Mouse (Mus musculus) right cerebral cortex, postnatal 36 days (tissue): ENCODE data around the gene Il4.
A peak's percentile ranks its signal among the peaks of the same experiment; 100 is the strongest.

ENCODE experiments used
- DNase-seq, 2 experiments: peaks; one replicate each; pipeline ENCODE4 v3.0.0; 2022; ENCODE audit warnings: low spot score in 2 of 2, mixed read lengths in 1 of 2

The Il4 gene

GRCm38 (mm10) chr11:53624124-53624523 is 5.7 kb upstream of the Il4 start:
- no peak for DNase-seq

DNA sequence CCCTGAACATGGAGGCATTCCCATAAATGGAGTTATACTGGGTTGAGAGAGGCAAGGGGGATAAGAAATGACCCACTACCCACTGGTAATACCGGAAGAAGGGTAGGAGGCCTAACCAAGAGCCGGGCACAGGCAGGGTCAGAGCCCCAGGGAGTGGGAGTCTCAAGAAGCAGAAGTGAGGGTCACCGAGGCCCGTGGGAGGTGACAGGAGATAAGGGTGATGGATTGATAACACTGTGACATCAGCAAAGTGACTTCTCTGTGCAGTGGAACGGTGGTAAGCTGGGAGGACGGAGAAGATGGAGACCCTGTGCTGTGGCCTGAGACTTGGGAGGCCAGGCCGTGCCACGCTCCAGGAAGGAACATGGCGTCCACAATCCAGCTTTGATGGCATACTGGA is 5.1 kb upstream of the Il4 start:
- no peak for DNase-seq

- no peak for DNase-seq
Measured at GRCm38 (mm10) chr11:53622440-53622806, 4.0 kb upstream of the Il4 start.

DNA sequence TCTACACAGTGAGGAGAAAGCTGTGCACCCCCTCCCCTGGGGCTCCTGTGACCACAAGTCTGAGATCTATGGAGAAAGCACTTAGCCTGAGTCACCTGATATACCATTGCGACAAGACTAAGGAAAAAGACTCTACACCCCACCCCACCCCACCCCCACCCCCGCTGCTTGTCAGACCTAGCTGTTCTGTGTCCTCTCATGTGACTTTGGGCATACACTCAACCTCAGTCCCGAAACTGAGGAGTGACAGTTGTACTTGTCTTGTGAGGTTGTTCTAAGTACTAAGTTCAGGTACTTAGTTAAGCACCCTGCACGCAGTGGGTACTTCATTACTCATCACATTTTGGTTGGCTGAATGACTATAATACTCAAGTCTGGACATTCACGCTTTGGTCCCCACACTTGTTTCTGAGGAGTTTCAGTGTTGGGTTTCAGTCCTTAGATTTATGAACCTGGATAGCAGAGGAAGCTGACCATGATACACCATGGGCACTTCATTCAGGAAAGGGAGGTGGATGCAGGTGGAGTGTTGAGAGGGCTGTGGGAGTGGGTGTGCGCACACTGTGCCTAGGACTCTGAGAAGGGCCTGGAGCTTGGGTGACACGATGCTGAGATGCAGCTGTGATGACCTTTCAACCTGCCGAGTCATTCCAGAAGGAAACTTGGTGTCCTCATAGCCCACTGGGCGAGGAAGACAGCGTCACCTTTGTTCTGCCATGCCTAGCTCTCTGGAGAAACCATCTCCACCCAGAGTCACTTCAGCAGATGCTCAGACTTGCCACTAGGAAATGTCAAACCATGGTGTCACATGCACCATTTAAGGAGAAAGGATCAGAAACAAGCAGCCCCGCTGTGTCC is 3.3 kb upstream of the Il4 start:
- DNase-seq: no peak

DNA sequence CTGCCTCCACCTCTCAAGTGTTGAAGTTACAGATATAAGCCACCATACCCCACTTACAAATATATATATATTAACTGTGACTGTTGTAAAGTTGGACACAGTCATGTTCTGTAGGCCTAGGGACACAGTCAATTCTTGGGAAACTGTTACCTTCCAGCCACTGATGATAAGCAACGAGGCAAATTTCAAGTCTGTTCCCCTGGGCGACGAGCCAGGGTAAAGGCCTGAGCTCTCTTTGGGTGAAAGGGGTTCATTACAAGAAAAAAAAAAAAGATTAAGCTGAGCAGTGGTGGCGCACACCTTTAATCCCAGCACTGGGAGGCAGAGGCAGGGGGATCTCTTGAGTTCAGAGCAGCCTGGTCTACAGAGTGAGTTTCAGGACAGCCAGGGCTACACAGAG is 1.6 kb upstream of the Il4 start:
- no peak for DNase-seq

- no peak for DNase-seq
Measured at GRCm38 (mm10) chr11:53619428-53619827, 959 bp upstream of the Il4 start.

DNA sequence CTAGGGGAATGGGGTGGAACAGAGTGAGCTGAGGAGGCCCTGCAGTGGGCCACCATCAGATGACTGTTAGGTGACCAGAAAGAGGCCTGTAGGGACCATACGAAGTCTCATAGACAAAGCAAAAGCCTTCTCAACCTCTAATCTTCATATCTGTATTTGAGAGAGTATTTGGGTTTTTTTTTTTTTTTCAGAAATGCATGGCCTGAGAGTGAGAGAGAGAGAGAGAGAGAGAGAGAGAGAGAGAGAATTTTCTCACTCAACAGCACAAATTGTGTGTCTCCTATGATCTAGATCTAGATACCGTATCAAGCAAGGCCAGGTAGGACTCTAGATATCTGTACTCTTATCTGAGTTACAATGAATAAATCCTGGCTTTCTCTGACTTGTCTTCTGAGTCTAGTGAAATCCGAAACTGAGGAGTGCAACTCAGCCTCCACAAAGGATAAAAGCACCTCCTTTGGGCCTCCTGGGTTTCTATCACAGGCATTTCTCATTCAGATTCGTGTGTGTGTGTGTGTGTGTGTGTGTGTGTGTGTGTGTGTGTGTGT is 833 bp downstream of the Il4 start:
- no peak for DNase-seq

DNA sequence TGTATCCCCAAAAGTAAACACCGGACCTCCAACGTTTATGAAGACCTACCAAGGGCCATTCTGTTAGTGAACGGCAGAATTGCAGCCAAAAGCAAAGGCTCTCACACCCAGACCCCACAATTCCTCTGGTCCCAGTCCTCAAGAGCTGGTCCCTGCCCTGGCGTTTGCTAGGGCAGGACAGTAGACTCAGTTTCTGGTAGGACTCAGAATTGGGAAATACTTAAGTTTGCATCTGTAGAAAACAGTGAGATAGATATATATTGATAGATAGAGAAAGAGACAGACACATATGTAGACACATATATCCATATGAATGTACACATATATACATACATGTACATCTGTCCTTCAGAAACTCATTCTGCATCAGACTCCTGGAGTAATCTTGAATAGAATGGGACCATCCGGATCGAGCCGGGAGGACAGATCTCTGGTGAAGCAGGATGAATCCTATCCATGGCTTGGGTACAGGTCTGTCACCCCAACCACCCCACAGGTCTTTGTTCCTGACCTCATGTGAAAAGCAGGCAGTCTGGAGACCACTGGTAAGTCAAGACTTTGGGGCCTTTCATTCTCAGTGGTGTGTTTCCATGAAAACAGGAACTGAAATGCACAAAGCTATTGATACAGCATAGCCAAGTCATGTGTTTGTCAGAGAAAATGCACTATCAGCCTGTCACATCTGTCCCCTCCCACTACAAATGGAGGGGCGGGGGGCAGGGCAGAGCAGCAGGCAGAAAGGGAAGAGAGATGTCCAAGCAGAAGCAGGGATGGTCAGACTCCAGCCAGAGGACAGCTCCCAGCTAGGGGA is 1.5 kb downstream of the Il4 start:
- DNase-seq: no peak

DNA sequence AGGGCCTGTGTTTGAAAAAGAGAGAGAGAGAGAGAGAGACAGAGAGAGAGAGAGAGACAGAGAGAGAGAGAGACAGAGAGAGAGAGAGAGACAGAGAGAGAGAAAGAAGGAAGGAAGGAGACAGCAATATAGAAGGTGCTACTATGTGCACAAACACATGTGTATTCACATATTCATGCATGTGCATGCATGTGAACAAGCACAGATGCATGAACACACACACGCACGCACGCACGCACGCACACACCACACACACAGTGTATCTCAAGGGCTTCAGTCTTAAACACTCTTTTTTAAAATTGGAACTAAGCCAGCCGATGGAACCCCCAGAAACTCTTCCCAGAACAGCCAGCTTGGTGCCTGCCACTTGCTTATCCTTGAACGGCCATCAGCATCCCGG is 2.9 kb downstream of the Il4 start:
- DNase-seq: no peak

DNA sequence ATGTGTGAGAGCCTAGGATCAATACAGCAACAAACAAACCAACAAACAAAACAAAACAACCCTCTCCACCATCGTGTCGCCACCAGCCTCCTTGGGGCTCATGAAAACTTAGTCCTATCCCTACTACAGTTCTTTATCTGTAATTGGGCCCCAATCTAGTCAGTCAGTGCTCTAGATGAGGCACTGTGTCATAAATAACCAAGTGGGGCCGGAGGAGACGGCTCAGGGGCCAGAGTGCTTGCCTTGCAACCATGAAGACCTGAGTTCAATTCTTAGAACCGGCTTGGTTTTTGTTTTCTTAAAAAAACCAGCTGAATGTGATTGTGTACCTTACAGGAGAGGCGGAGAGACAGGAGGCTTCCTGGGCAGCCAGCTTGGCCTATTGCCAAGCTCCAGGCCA is 3.3 kb downstream of the Il4 start:
- DNase-seq: no peak

- no peak for DNase-seq
Measured at GRCm38 (mm10) chr11:53609672-53610071, 8.8 kb downstream of the Il4 start.

DNA sequence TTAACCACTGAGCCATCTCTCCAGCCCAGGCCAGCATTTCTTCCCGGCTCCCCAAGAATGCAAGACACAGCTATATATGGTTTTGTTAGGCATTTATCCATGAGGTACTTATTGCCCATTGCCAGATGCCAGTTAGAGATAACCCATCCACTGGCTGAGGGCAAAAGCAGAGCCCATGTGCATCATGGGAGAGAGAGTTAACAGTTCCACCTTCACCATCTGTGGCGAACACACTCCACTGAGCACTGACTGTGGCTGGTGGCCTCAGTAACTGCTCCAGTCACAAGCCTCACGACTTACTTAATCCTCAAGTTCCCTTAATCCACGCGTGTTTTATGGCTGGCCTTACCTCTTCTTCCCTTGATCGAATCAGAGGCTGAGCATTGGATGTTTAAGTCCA is 9.2 kb downstream of the Il4 start:
- no peak for DNase-seq

- DNase-seq: no peak
Measured at GRCm38 (mm10) chr11:53605609-53606008, 12.9 kb downstream of the Il4 start.

DNA sequence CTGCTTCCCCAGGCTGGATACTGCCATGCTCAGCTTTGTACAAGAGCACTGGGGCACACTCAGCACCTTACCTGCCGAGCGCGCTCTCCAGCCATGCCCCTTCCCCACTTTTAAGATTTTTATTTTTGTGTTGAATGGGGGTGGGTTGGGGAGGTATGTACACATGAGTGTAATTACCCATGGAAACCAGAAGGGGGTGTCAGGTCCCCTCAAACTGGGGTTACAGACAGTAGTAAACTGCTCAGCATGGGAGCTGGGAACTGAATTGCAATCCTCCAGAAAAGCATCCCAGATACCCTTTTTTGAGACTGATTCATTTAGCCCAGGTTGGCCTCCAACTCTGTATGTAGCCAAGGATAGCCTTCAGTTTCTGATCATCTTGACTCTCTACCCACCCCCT is 13.5 kb downstream of the Il4 start:
- DNase-seq: no peak

GRCm38 (mm10) chr11:53591116-53591515 is 27.4 kb downstream of the Il4 start:
- no peak for DNase-seq

DNA sequence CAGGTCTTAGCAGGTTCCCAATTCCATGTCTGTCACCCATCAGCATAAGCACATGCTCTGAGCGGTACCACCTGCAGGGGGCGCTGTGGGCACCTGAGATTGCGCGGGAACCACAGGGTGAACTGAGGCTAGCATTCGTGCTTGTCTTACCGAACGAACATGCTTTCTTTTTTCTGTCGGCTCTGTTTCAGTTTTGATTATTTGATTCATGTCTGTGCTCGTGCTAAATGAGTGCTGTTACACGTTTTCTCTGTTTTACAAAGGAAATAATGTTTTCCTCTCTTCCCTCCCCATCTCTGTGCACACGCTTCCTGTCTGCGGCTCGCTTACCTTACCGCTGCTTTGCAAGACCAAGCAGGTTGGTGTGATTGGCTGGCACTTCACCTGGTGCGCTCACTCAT is 28.1 kb downstream of the Il4 start:
- no peak for DNase-seq

DNA sequence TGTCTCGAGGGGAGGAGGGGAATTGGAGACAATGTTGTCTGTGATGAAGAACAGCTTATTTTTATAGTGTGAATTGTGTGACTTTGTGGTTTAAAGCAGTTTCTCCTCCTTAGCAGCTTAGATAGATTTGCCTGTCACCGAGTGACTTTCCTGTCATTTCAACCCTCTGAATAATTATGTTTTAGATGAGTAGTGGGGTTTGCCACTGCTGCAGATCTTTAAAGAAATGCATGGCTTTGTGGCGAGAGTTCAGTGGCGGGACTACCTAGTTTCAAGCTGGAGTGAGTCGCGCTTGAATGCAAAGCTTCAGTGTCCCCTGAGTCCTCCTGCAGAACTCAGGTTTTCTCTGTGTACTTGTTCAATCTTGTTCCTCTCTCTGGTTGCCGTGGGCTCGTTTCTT is 30.2 kb downstream of the Il4 start:
- DNase-seq: no peak

- no peak for DNase-seq
Measured at GRCm38 (mm10) chr11:53585510-53585909, 33.0 kb downstream of the Il4 start.

DNA sequence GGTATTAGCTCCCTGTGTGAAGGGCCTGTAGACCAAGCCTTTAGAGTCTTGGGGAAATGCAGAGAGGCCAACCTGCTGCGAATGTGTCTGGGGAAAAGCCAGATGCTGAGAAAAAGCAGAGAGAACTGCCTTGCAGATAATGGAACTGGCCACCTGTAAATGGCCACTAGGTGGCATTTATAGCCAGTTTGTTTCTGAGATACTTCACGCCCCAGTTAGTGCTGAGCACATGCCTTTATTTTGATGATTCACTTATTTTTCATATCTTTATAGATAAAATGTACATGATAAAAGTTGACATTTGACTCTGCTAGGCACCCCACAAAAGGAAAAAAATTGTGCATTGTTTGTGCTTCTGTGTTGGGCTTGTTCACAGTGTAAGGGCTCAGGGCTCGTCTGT is 33.6 kb downstream of the Il4 start:
- DNase-seq: no peak

GRCm38 (mm10) chr11:53583151-53583550 is 35.3 kb downstream of the Il4 start:
- DNase-seq: no peak

GRCm38 (mm10) chr11:53580562-53580961 is 37.9 kb downstream of the Il4 start:
- DNase-seq: no peak

DNA sequence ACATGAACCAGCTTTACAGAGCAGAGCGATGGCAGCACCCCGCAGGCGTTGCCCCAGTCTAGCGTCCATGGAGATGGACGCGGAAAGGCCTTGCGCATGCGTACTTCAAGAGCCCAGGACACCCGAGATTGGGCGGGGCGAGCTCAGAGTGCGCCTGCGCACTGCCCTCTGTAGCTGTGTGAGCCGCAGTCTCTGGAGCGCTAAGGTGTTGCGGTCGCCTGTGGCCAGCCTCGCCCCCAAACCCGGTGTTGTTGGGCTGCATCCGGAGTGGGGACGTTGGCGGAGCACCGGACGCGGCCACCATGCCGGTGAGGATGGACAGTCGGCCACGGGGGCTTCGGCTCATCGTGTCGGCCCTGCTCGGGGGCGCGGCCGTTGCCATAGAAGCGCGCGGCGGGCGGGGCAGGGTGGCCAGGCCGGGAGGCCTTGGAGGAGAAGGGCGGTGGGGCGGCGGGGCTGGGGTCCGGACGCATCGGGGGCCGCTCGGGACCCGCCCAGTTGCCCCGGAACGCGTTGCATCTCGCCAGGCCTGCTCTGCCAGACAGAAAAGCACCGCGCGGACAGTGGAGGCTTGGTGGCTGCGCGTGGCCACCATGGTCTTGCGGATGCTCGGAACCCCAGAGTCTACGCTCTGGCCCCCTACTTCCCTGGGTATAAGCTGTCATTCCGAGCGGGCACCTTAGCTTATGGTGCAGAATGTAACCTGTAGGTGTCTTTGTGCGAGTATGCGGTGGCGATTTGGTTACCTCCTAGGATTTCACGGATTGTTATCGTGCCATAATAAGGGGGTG is 51.0 kb downstream of the Il4 start, which contains the start of gene Kif3a:
Gene Kif3a (plus strand): TSS at position 156 of the 791 bp plus-strand sequence.
- DNase-seq: peak; percentile 93 to 94
